Mouse (Mus musculus) gastrocnemius, postnatal 14 days (tissue): ENCODE measurements at regions not wholly inside any gene's neighbourhood (a gene's known extent, or its start where the extent isn't known, plus 50 kb on each side); places are given as distances from the start of the nearest gene placed in this dataset.
A peak's percentile ranks its signal among the peaks of the same experiment; 100 is the strongest.

Source experiments
- DNase-seq: peaks from one replicate; pipeline ENCODE4 v3.0.0; 2021; ENCODE audit warnings: mixed read lengths
- intact Hi-C: fragments of 180-260 bp; cut with DNase I; formaldehyde crosslinking; loops from one replicate; pipeline ENCODE4 v1.15.1; 2025; ENCODE audit warnings: low total_unique reads

GRCm38 (mm10) chr9:30848249-30848648, 74.0 kb downstream of the Adamts15 start:
- no peak for DNase-seq
- intact Hi-C loops: no loop called here

- DNase-seq: no peak
- intact Hi-C loops: no loop called here
These were observed 76.5 kb downstream of the Adamts15 start for GRCm38 (mm10) chr9:30845609-30846290.

DNA sequence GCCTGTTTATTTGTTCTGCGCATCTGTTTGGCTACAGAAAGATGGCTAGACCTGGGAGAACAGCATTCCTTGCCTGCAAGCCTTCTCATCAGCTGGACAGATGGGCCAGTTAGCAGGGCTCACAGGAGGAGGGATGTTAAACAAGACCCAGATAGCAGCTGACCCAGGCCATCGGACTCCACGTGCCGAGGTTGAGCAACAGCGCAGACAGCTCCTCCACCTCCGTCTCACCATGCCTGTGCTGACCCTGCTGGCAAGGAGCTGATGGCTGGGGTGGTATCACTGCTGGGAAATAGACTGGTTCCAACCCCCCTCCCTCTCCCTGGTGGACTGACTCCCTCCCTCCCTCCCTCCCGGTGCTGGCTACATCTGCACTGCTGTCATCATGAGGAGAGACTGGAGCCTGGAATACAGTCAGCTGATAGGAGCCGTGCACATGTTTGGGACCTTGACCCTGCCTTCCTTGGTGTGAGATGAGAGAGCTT, 78.1 kb downstream of the Adamts15 start:
- peak; percentile 62 for DNase-seq
- intact Hi-C loops: no loop called here

DNA sequence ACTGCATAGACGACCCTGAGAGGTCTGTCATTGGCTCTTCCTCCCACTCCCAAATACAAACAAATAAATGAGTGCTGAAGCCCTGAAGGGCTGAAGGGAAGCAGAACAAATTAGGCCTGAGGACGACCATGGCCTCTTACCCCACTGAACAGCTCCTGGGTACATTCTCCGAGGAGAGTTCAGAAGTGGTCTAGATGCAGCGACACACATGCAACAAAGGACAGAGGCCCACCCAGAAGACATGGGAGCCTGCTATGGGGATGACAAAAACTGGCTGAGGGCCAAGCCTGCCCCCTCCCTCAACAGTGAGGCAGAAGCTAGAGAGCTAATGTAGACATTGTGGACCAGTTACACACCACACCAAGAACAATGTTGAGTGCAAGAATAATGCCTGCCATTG, 87.3 kb downstream of the Adamts15 start:
- intact Hi-C loops: no loop called here
- DNase-seq: no peak

GRCm38 (mm10) chr9:30834565-30834905, 87.7 kb downstream of the Adamts15 start:
- DNase-seq: no peak
- intact Hi-C loops: no loop called here

GRCm38 (mm10) chr9:30833836-30834564, 88.3 kb downstream of the Adamts15 start:
- intact Hi-C loops: no loop called here

DNA sequence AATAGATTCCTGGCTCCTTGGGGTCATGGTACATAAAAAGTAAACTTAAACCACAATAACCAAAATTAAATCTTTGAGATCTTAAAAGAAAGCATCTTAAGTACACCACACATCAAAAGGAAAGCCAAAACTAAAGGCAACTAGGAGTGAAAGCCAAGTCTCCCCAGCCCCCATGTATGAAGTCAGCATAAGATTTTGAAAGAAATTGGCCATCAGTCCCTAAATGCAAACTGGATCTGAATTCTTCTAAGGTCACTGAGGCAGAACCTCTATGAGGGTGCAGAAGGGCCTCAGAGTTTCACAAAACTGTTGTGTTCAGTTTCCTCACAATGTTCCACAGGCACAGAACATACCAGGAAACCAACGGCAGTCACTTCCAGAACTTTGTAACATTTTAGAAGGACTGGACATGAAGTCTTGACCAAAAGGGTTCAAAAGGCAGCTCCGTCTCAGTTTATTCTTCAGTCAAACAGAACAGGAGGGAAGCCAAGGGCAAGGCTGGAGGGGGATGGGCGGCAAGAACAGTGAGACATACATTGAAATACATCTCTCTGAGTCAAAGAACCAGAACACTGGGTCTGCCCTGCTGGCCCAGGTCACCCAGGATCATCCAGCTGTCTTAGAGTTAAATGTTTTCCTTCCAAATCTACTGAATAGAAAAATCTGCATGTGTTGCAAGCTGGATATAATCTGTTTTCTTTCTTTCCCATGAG, 92.9 kb downstream of the Adamts15 start:
- DNase-seq: peak; percentile 32
- intact Hi-C loops: no loop called here

More at GRCm38 (mm10) chr9:30833836-30834564, 88.3 kb downstream of the Adamts15 start:
- DNase-seq: no peak

- DNase-seq: no peak
- intact Hi-C loops: no loop called here
These were observed 94.5 kb downstream of the Adamts15 start for GRCm38 (mm10) chr9:30827780-30828179.

DNA sequence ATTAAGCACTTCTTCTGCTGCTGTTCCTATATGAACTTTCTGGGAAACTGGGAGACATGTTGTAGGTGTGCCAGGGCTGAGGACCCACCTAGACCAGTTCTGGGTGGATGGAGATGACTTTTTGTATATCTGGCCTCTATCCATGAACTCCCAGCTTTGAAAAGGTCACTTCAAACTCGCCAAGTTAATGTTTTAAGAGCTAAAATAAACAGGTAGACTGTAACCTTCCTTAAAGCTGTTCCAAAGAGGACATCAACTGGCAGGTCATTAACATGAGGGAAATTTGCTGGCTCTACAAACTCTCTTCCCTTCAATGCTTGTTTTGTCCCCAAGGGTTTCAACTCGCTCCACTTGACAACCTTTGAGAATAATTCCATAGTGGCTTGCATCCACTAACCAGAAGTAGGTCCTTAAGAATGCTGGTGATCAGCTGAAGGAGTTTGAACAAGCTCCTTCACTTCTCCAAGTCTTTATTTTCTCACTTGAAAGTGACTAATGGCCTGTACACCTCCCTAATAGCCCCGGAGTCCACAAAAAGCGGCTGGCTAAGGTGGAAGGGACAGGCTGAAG, 98.1 kb downstream of the Adamts15 start:
- intact Hi-C loops: no loop called here
- no peak for DNase-seq

GRCm38 (mm10) chr9:30820806-30821375, 101.4 kb downstream of the Adamts15 start:
- no peak for DNase-seq
- intact Hi-C loops: no loop called here

DNA sequence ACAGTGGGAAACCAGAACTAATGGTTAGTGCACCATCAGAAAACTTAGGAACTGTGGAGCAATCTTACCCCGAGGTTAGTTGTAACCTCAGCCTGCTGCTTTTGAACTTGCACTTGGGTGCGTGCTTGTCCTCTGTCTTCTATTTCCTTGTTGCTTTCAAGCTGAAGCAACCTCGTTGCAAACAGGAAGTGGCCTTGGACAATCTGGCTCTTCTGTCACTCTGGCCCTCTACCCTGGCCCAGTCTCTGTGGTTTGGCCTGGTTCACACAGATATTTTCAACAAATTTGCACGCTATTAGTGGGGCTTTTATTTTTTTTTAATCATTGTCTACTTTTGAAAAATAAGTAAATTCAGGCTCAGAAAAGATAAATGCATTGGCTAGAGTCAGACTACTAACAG, 109.0 kb downstream of the Adamts15 start:
- DNase-seq: no peak
- intact Hi-C loops: no loop called here

DNA sequence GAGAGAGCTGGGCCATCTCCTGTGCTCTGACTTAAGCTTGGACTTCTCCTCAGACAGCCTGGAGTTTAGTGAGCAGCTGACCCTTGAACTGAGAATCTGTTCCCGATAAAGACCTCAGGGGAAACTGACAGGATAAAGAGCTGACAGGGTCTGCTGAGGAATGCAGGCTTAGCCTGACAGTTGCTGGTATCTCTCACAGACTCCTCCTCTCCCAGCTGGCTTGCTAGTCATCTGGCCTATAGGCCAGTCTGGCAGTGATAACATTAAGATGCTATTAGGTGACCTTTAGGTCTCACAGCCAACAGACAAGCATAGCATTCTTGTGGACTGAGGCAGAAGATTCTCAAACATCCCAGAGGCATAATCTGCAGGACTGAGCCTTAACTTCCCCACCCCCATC, 111.4 kb downstream of the Adamts15 start:
- intact Hi-C loops: no loop called here
- no peak for DNase-seq

DNA sequence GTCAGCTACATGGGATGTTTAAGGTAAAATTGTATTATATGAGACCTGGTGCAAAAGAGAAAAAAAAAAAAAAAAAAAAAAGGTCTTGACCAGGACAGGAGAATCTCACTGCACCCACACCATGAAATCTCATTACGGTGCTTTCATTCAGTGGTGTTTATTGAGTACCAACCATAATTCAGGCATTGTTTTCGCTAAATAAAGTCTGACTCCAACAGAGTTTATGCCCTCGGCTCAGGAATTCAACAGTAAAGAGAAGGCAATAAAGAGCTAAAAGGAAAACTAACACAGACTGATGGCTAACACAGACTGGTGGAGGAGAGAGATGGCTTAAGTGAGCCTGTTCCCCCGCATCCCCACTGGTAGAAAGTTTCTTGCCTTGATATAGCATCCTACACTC, 112.0 kb downstream of the Adamts15 start:
- DNase-seq: no peak
- intact Hi-C loops: no loop called here

GRCm38 (mm10) chr9:30808863-30809491, 113.3 kb downstream of the Adamts15 start:
- intact Hi-C loops: no loop called here
- DNase-seq: no peak

- no peak for DNase-seq
- intact Hi-C loops: no loop called here
These were observed 118.3 kb downstream of the Adamts15 start for GRCm38 (mm10) chr9:30803755-30804532.

- intact Hi-C loops: no loop called here
- peak; percentile 46 for DNase-seq
These were observed 119.4 kb downstream of the Adamts15 start for GRCm38 (mm10) chr9:30802826-30803225.

DNA sequence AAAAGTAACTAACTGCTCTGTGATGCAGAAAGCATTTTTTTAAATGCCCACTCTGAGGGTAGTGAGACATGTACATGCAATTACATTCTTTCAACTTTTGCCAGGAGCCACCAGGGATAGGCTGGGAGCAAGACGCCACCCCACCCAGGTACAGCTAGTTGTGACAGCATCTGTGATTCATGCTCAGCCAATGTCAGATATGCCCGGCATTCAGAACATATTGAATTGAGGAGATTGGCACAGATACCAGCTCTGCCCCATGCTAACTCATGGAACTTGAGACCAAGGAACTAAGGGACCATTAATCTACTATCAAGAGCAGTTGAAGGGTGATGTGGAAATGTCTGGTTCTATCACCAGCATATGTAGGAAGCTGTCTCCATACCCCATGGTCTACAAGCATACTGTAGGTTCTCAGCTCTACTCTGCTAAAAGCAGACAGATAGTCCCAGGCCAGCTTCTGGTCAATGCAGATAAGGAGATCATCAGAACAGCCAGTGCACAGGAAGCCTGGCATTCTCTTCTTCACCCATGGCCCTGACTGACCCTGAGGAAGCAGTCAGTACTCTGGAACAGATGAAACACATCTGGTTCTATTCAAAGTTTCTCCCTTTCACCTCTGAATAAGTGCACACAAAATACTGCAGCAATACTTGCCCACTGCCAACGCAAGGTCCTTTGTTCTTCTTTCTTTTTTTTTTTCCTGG, 127.4 kb downstream of the Adamts15 start:
- no peak for DNase-seq
- intact Hi-C loops: no loop called here

- intact Hi-C loops: no loop called here
- no peak for DNase-seq
These were observed 141.0 kb downstream of the Adamts15 start for GRCm38 (mm10) chr9:30781221-30781620.
